Mouse (Mus musculus) midbrain, embryonic 16.5 days (tissue): ENCODE measurements around the gene Pip5k1a. TPM values are rescaled to one million over a fixed set of nuclear protein-coding genes. Genes with fewer than 3 reads are reported as not detected.

Source experiments
- ATAC-seq: fragments of 200-750 bp; cut with Nextera tagmentation; 2 replicates; pipeline ENCODE4 v1.8.0; 2017; ENCODE audit warnings: moderate TSS enrichment
- H3K27ac ChIP-seq: fragments of 300-500 bp; sonication (generic); 2 replicates; pipeline ENCODE4 v1.5.1; 2014; ENCODE audit warnings: mild to moderate bottlenecking, low read length, mixed read lengths
- H3K27me3 ChIP-seq: fragments of 300-500 bp; sonication (generic); 2 replicates; pipeline ENCODE4 v1.6.1; 2014; ENCODE audit warnings: low read depth, low read length, mixed read lengths; ENCODE audit not compliant: control insufficient read depth, insufficient read depth
- H3K36me3 ChIP-seq: fragments of 300-500 bp; sonication (generic); 2 replicates; pipeline ENCODE4 v1.6.1; 2014; ENCODE audit warnings: mild to moderate bottlenecking, low read length, moderate library complexity, mixed read lengths; ENCODE audit not compliant: control insufficient read depth, insufficient read depth
- H3K4me1 ChIP-seq: fragments of 300-500 bp; sonication (generic); 2 replicates; pipeline ENCODE4 v1.6.1; 2014; ENCODE audit warnings: mild to moderate bottlenecking, low read length, mixed read lengths; ENCODE audit not compliant: control insufficient read depth, insufficient read depth
- H3K4me2 ChIP-seq: fragments of 300-500 bp; sonication (generic); 2 replicates; pipeline ENCODE4 v1.6.1; 2014; ENCODE audit warnings: mild to moderate bottlenecking, low read length, mixed read lengths
- H3K4me3 ChIP-seq: fragments of 300-500 bp; sonication (generic); 2 replicates; pipeline ENCODE4 v1.5.1; 2014; ENCODE audit warnings: low read depth, mild to moderate bottlenecking, low read length, moderate library complexity, mixed read lengths
- H3K9ac ChIP-seq: fragments of 300-500 bp; sonication (generic); 2 replicates; pipeline ENCODE4 v1.6.1; 2014; ENCODE audit warnings: low read depth, low read length, mixed read lengths
- H3K9me3 ChIP-seq: fragments of 300-500 bp; sonication (generic); replicated peaks from 2 replicates; pipeline ENCODE4 v1.6.1; 2014; ENCODE audit warnings: mild to moderate bottlenecking, low read length, mixed read lengths; ENCODE audit not compliant: control insufficient read depth, poor library complexity, severe bottlenecking
- WGBS: fragments of 180-500 bp; shearing (Covaris S2); extraction: QIAGEN DNeasy Blood & Tissue Kit; methylation state at CpG from one replicate; pipeline ENCODE4 v1.1.7; 2014; 5-methylcytosine and 5-hydroxymethylcytosine counted together
- polyA plus RNA-seq: library from polyadenylated mRNA; unstranded; fragments of >200 nt; fragmentation: Nextera tagmentation; extraction: Ambion mirVana; gene quantifications from 2 replicates; pipeline ENCODE4 v1.2.1, GENCODE M21; 2015

Pip5k1a gene
- polyA plus RNA-seq, result 15.0 and 17.0 TPM in 2 replicates

DNA sequence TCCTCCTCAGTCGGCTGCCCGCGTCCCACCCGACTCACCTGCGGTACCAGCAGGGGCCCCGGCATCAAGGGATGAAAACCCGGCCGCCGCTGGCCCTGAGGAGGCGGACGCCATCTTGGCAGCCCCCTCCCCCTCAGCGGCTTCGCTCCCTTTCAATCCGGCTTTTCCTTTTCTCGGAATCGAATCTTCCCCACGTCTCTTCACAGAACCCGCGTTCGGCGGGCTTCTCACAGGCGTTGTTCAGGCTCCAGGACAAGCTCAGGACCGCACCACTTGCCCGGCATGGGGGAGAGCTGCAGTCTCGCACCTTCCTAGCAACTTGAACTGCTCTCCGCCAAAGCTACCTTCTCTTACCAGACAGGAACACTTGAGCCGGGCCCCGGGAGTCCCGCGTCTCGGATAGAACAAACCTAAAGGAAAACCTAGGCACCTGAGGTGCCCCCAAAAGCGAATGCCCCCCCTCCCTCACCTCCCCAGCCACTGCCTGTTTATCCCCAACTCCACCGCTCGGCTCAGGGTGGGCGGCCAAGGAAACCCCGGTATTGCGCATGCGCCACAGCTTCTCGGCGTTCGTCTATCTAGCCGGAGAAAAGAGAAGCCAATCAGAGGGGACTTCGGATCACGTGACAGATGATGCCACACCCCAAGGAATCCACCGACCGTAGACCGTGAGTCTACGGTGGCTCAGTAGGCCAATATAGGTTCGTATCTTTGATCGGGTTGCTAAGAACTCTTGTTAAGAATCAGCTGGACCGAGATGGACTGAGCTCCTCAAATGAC lies at the start of gene Pip5k1a:
Gene Pip5k1a (minus strand): TSS at position 593 of the 780 bp plus-strand sequence.
- H3K9ac ChIP-seq, result peak within 1 kb of the TSS; percentile 82
- H3K9me3 ChIP-seq, result no peaks in the 10 kb centered on the region
- H3K36me3 ChIP-seq, result no peaks in the 10 kb centered on the region
- peak within 1 kb of the TSS; percentile 73 for H3K4me2 ChIP-seq
- H3K27me3 ChIP-seq, result no peaks in the 10 kb centered on the region
- H3K4me1 ChIP-seq, result peaks cover 16% of the 10 kb centered on the region
- peak; percentile 90 for ATAC-seq
- WGBS, result under 1% methylated on average over 51 of the region's 51 CpGs
- H3K4me3 ChIP-seq, result peak within 1 kb of the TSS; percentile 65
- peak within 1 kb of the TSS; percentile 86 for H3K27ac ChIP-seq

DNA sequence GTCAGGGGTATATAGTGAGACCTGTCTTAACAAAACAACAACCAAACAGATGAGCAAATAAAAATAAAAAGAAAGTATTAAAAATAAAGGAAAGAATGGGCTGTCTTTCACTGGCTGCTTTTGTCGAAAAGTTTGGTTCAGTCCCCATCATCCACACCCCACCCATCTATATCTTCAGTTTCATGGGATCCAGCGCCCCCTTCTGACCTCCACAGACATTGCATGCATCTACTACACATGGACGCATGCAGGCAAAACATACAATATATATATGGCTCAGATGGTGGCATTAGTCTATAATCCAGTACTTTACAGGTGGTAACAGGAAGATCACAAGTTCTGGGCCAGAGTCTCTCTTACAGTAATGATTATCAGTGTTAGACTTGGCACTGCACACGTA lies 47.1 kb upstream of the Pip5k1a start:
- Histone ChIP-seq H3K4me2 (no peak overlapping the region), H3K4me3 (no peak overlapping the region), H3K9ac (no peak overlapping the region), H3K36me3 (no peaks in the 10 kb centered on the region), H3K27ac (no peak overlapping the region), H3K9me3 (no peaks in the 10 kb centered on the region), H3K4me1 (no peaks in the 10 kb centered on the region), H3K27me3 (no peaks in the 10 kb centered on the region)
- WGBS, result 55% methylated on average over 4 of the region's 4 CpGs
- no peak for ATAC-seq

DNA sequence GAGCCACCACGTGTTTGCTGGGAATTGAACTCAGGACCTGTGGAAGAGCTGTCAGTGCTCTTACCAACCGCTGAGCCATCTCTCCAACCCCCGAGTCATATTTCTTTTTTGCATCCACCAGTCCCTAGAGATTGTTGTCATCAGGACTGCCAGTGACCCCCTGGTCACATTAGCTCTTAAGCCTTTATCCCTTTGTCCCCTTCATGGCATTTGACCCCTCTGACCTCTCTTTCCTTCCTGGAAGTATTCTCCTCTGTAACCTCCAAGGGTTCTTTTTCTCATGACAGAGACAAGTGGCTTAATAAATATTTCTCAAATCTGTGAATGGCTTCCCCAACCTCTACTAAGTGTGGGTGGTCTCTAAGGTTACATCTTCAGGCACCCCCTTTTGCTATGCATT lies 41.2 kb upstream of the Pip5k1a start:
- no peak overlapping the region for H3K27ac ChIP-seq
- H3K27me3 ChIP-seq, result no peaks in the 10 kb centered on the region
- H3K9me3 ChIP-seq, result no peaks in the 10 kb centered on the region
- no peak overlapping the region for H3K9ac ChIP-seq
- no peaks in the 10 kb centered on the region for H3K36me3 ChIP-seq
- H3K4me2 ChIP-seq, result no peak overlapping the region
- H3K4me3 ChIP-seq, result no peak overlapping the region
- no peak for ATAC-seq
- H3K4me1 ChIP-seq, result no peaks in the 10 kb centered on the region
- 46% methylated on average over 3 of the region's 3 CpGs for WGBS

DNA sequence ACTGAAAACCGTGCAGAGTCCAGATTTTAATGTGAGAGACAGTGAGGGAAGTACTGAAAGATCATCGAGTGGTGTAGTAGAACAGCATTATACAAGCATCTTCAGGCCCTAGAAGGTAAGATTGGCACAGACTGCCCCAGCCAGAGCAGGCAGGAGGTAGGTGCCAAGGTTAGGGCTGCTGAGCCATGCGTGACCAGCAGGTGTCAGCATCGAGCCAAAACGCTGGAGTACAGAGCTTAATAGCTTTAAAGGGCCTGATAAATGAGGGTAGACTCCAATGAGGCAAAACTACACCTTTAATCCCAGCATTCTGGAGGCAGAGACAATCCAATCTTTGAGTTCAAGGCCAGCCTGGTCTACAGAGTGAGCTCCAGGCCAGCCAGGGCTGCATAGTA lies 35.9 kb upstream of the Pip5k1a start:
- peak; percentile 61 for ATAC-seq
- Histone ChIP-seq H3K27me3 (no peaks in the 10 kb centered on the region), H3K4me1 (no peaks in the 10 kb centered on the region), H3K27ac (no peak overlapping the region), H3K4me3 (no peak overlapping the region), H3K36me3 (peaks cover 7% of the 10 kb centered on the region; the same call in 1 of the 2 replicates), H3K9me3 (no peaks in the 10 kb centered on the region), H3K9ac (no peak overlapping the region), H3K4me2 (no peak overlapping the region)
- WGBS, result 7% methylated on average over 5 of the region's 5 CpGs

DNA sequence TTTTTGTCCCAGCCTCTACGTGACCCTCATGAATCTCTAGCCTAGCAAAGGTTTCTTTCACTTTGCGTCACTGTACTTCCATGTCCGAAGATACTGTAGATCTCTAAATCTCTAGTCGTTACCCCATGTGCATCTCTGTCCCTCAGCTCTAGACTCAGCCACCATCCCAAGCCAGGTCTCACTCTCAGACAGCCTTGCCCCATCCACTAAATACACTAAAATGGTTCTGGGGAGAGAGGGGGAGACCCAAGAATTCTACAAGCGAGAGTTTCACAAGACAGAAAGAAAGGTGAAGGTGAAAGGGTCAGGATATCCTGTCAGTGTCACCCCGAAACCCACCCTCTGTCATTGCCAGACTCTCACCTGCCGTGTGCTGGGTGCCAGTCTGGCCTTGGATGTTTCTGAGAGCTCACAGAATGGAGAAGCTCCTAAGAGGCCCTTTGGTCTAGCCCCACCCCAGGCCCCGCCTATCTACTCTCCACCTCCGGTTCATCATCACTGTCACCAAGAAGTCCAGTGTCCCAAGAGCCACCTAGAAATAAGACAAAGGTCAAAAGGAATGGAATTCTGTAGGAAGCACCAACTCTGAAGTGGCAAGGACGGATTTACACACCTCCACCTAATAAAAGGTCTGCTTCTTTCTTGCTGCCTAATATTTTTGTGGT lies 35.4 kb upstream of the Pip5k1a start, which contains the start of gene Tnfaip8l2:
Gene Tnfaip8l2 (minus strand): TSS at position 409 of the 665 bp plus-strand sequence.
- Histone ChIP-seq H3K27me3 (no peaks in the 10 kb centered on the region), H3K9me3 (no peaks in the 10 kb centered on the region), H3K4me2 (no peak within 1 kb of the TSS), H3K9ac (no peak within 1 kb of the TSS), H3K36me3 (peaks cover 7% of the 10 kb centered on the region; the same call in 1 of the 2 replicates), H3K4me1 (no peaks in the 10 kb centered on the region), H3K27ac (no peak within 1 kb of the TSS), H3K4me3 (no peak within 1 kb of the TSS)
- ATAC-seq, result no peak
- 88% methylated on average over 10 of the region's 10 CpGs for WGBS

DNA sequence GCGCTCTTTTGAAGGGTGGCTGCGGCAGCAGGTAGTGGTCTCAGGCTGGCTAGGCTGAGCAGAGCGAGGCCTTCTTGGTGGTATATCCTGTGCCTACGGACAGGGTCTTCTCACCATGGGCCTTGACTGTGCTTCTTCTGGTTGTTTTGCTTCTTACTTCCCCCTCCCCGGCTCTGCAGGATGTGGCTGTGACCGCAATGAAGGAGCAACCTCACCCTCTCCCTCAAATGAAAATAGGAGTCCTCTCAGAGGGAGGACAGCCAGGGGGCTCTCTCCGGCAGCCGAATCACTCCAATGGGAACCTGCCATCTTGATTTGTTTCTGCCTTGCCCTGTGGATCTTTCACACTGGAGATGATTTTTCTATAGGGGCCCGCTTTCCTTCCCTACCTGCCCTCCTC lies 34.7 kb upstream of the Pip5k1a start:
- H3K27ac ChIP-seq, result no peak overlapping the region
- ATAC-seq, result no peak
- peaks cover 3% of the 10 kb centered on the region; the same call in 1 of the 2 replicates for H3K4me1 ChIP-seq
- no peak overlapping the region for H3K4me3 ChIP-seq
- 93% methylated on average over 9 of the region's 9 CpGs for WGBS
- no peaks in the 10 kb centered on the region for H3K9me3 ChIP-seq
- H3K4me2 ChIP-seq, result no peak overlapping the region
- peaks cover 7% of the 10 kb centered on the region; the same call in 1 of the 2 replicates for H3K36me3 ChIP-seq
- no peak overlapping the region for H3K9ac ChIP-seq
- no peaks in the 10 kb centered on the region for H3K27me3 ChIP-seq

DNA sequence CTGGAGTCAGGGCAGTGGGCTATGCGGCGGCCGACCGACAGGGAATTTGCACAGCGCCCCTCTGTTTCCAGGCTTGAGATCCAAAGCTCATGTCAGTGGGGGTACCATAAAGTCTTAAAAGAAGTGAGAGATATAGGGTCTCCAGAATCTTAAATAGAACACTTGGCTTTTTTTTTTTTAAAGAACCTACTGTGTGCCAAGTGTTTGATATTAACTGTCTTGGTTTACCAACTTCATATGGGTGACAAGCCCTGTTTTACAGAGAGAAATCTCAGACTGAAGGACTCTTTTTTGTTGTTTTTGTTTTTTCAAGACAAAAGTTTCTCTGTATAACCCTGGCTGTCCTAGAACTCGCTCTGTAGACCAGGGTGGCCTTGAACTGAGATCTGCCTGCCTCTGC lies 34.1 kb upstream of the Pip5k1a start:
- no peak for ATAC-seq
- Histone ChIP-seq H3K9me3 (no peaks in the 10 kb centered on the region), H3K4me2 (no peak overlapping the region), H3K4me1 (peaks cover 4% of the 10 kb centered on the region), H3K27ac (no peak overlapping the region), H3K36me3 (peaks cover 7% of the 10 kb centered on the region; the same call in 1 of the 2 replicates), H3K9ac (no peak overlapping the region), H3K27me3 (no peaks in the 10 kb centered on the region), H3K4me3 (no peak overlapping the region)
- 90% methylated on average over 6 of the region's 6 CpGs for WGBS

DNA sequence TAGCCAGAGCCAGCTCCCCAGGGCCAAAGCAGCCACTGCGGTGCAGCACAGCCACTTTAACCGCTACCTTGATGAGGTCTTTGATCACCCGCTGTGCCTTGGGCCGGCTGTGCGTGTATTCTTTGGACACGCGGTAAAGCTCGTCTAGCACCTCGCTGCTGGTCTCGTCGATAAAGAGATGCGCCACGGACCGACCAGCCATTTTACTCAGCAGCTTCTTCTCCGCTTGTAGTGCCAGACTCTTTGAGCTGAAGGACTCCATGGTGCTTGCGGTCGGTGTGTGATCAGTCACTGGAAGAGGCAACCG lies 33.5 kb upstream of the Pip5k1a start:
- Histone ChIP-seq H3K4me2 (no peak overlapping the region), H3K9me3 (no peaks in the 10 kb centered on the region), H3K9ac (no peak overlapping the region), H3K4me3 (no peak overlapping the region), H3K27me3 (no peaks in the 10 kb centered on the region), H3K36me3 (peaks cover 7% of the 10 kb centered on the region; the same call in 1 of the 2 replicates), H3K27ac (no peak overlapping the region), H3K4me1 (peaks cover 10% of the 10 kb centered on the region)
- ATAC-seq, result no peak
- WGBS, result 66% methylated on average over 18 of the region's 18 CpGs
